Mouse (Mus musculus) erythroblast, adult 5-6 weeks (primary cell): ENCODE data around the gene Rhox4a2. TPM values are rescaled to one million over a fixed set of nuclear protein-coding genes. Genes with fewer than 3 reads are reported as not detected.
"Not testable (repeated sequence)": the region's sequence is repeated elsewhere in the genome, so short reads cannot be mapped to it uniquely, and the experiment has no call there.

Experiments used
- ATAC-seq: replicated peaks from 2 replicates; pipeline ENCODE4 v1.8.0; 2016; ENCODE audit warnings: moderate number of reproducible peaks, mild to moderate bottlenecking, moderate TSS enrichment, inconsistent platforms; ENCODE audit not compliant: poor library complexity, low FRiP score, severe bottlenecking
- total RNA-seq, 2 experiments: library from RNA; stranded (forward) in 1 of 2; stranded (reverse) in 1 of 2; fragments of 150-400 nt in 1 of 2; fragments of 200-764, 138-1000 nt in 1 of 2; gene quantifications; 2 replicates each; pipeline versions ENCODE4 v1.2.3 to v1.2.4; 2015 to 2017; ENCODE audit warnings: low replicate concordance in 2 of 2

Gene Rhox4a2
- not detected in 2 replicates for total RNA-seq (2015; ENCODE audit: low replicate concordance)
- total RNA-seq (2017; ENCODE audit: low replicate concordance): not detected in 2 replicates

GRCm38 (mm10) chrX:37390548-37390947, at the start of gene Rhox4a2:
Rhox4a2 (plus strand) TSS chrX:37390848.
- ATAC-seq: not testable (repeated sequence)

- not testable (repeated sequence) for ATAC-seq
Observed at GRCm38 (mm10) chrX:37379728-37380127, 10.9 kb upstream of the Rhox4a2 start, which contains the start of gene Rhox3a2. Rhox3a2 (plus strand) TSS chrX:37380028.

GRCm38 (mm10) chrX:37411767-37412166, 21.1 kb downstream of the Rhox4a2 start, which contains the start of gene Rhox2b:
Rhox2b (plus strand) TSS chrX:37412067.
- not testable (repeated sequence) for ATAC-seq

GRCm38 (mm10) chrX:37432194-37432593, 41.5 kb downstream of the Rhox4a2 start, which contains the start of gene Rhox4b:
Rhox4b (plus strand) TSS chrX:37432494.
- not testable (repeated sequence) for ATAC-seq

Other genes with a start within 250 kb of the Rhox4a2 start
- gene Akap14, start 222.0 kb upstream of the Rhox4a2 start, total RNA-seq (2015; ENCODE audit: low replicate concordance): not detected in 2 replicates
- not detected in 2 replicates for gene Akap14, start 222.0 kb upstream of the Rhox4a2 start, total RNA-seq (2017; ENCODE audit: low replicate concordance)
- 46.7 and 47.0 TPM in 2 replicates for gene Ndufa1, start 199.7 kb upstream of the Rhox4a2 start, total RNA-seq (2015; ENCODE audit: low replicate concordance)
- 26.6 and 36.0 TPM in 2 replicates for gene Ndufa1, start 199.7 kb upstream of the Rhox4a2 start, total RNA-seq (2017; ENCODE audit: low replicate concordance)
- 1.3 TPM in 1 of 2 replicates, not detected in the other for gene Rnf113a1, start 199.6 kb upstream of the Rhox4a2 start, total RNA-seq (2015; ENCODE audit: low replicate concordance)
- gene Rnf113a1, start 199.6 kb upstream of the Rhox4a2 start, total RNA-seq (2017; ENCODE audit: low replicate concordance): 0.56 and 1.0 TPM in 2 replicates
- gene Gm9, start 179.8 kb upstream of the Rhox4a2 start, total RNA-seq (2015; ENCODE audit: low replicate concordance): not detected in 2 replicates
- 0.70 TPM in 1 of 2 replicates, not detected in the other for gene Gm9, start 179.8 kb upstream of the Rhox4a2 start, total RNA-seq (2017; ENCODE audit: low replicate concordance)
- gene Rhox1, start 168.6 kb upstream of the Rhox4a2 start, total RNA-seq (2015; ENCODE audit: low replicate concordance): not detected in 2 replicates
- not detected in 2 replicates for gene Rhox1, start 168.6 kb upstream of the Rhox4a2 start, total RNA-seq (2017; ENCODE audit: low replicate concordance)
- not detected in 2 replicates for gene Rhox2a, start 145.9 kb upstream of the Rhox4a2 start, total RNA-seq (2015; ENCODE audit: low replicate concordance)
- not detected in 2 replicates for gene Rhox2a, start 145.9 kb upstream of the Rhox4a2 start, total RNA-seq (2017; ENCODE audit: low replicate concordance)
- not detected in 2 replicates for gene Rhox3a, start 140.9 kb upstream of the Rhox4a2 start, total RNA-seq (2015; ENCODE audit: low replicate concordance)
- not detected in 2 replicates for gene Rhox3a, start 140.9 kb upstream of the Rhox4a2 start, total RNA-seq (2017; ENCODE audit: low replicate concordance)
- gene Rhox4a, start 125.5 kb upstream of the Rhox4a2 start, total RNA-seq (2015; ENCODE audit: low replicate concordance): not detected in 2 replicates
- gene Rhox4a, start 125.5 kb upstream of the Rhox4a2 start, total RNA-seq (2017; ENCODE audit: low replicate concordance): not detected in 2 replicates
- gene Rhox3a2, start 10.8 kb upstream of the Rhox4a2 start, total RNA-seq (2015; ENCODE audit: low replicate concordance): not detected in 2 replicates
- not detected in 2 replicates for gene Rhox3a2, start 10.8 kb upstream of the Rhox4a2 start, total RNA-seq (2017; ENCODE audit: low replicate concordance)
- gene Rhox2b, start 21.2 kb downstream of the Rhox4a2 start, total RNA-seq (2015; ENCODE audit: low replicate concordance): not detected in 2 replicates
- gene Rhox2b, start 21.2 kb downstream of the Rhox4a2 start, total RNA-seq (2017; ENCODE audit: low replicate concordance): not detected in 2 replicates
- not detected in 2 replicates for gene Rhox4b, start 41.6 kb downstream of the Rhox4a2 start, total RNA-seq (2015; ENCODE audit: low replicate concordance)
- gene Rhox4b, start 41.6 kb downstream of the Rhox4a2 start, total RNA-seq (2017; ENCODE audit: low replicate concordance): not detected in 2 replicates
- not detected in 2 replicates for gene Rhox2c, start 62.8 kb downstream of the Rhox4a2 start, total RNA-seq (2015; ENCODE audit: low replicate concordance)
- not detected in 2 replicates for gene Rhox2c, start 62.8 kb downstream of the Rhox4a2 start, total RNA-seq (2017; ENCODE audit: low replicate concordance)
- not detected in 2 replicates for gene Rhox3c, start 67.7 kb downstream of the Rhox4a2 start, total RNA-seq (2015; ENCODE audit: low replicate concordance)
- gene Rhox3c, start 67.7 kb downstream of the Rhox4a2 start, total RNA-seq (2017; ENCODE audit: low replicate concordance): not detected in 2 replicates
- gene Rhox4c, start 89.5 kb downstream of the Rhox4a2 start, total RNA-seq (2015; ENCODE audit: low replicate concordance): not detected in 2 replicates
- not detected in 2 replicates for gene Rhox4c, start 89.5 kb downstream of the Rhox4a2 start, total RNA-seq (2017; ENCODE audit: low replicate concordance)
- not detected in 2 replicates for gene Rhox2d, start 102.6 kb downstream of the Rhox4a2 start, total RNA-seq (2015; ENCODE audit: low replicate concordance)
- gene Rhox2d, start 102.6 kb downstream of the Rhox4a2 start, total RNA-seq (2017; ENCODE audit: low replicate concordance): not detected in 2 replicates
- gene Rhox4d, start 123.5 kb downstream of the Rhox4a2 start, total RNA-seq (2015; ENCODE audit: low replicate concordance): not detected in 2 replicates
- not detected in 2 replicates for gene Rhox4d, start 123.5 kb downstream of the Rhox4a2 start, total RNA-seq (2017; ENCODE audit: low replicate concordance)
- not detected in 2 replicates for gene Rhox2e, start 139.6 kb downstream of the Rhox4a2 start, total RNA-seq (2015; ENCODE audit: low replicate concordance)
- not detected in 2 replicates for gene Rhox2e, start 139.6 kb downstream of the Rhox4a2 start, total RNA-seq (2017; ENCODE audit: low replicate concordance)
- not detected in 2 replicates for gene Rhox3e, start 151.2 kb downstream of the Rhox4a2 start, total RNA-seq (2015; ENCODE audit: low replicate concordance)
- gene Rhox3e, start 151.2 kb downstream of the Rhox4a2 start, total RNA-seq (2017; ENCODE audit: low replicate concordance): not detected in 2 replicates
- not detected in 2 replicates for gene Rhox4e, start 166.6 kb downstream of the Rhox4a2 start, total RNA-seq (2015; ENCODE audit: low replicate concordance)
- not detected in 2 replicates for gene Rhox4e, start 166.6 kb downstream of the Rhox4a2 start, total RNA-seq (2017; ENCODE audit: low replicate concordance)
- gene Rhox2f, start 180.6 kb downstream of the Rhox4a2 start, total RNA-seq (2015; ENCODE audit: low replicate concordance): not detected in 2 replicates
- not detected in 2 replicates for gene Rhox2f, start 180.6 kb downstream of the Rhox4a2 start, total RNA-seq (2017; ENCODE audit: low replicate concordance)
- gene Rhox3f, start 190.1 kb downstream of the Rhox4a2 start, total RNA-seq (2015; ENCODE audit: low replicate concordance): not detected in 2 replicates
- gene Rhox3f, start 190.1 kb downstream of the Rhox4a2 start, total RNA-seq (2017; ENCODE audit: low replicate concordance): not detected in 2 replicates
- gene Rhox4f, start 216.9 kb downstream of the Rhox4a2 start, total RNA-seq (2015; ENCODE audit: low replicate concordance): not detected in 2 replicates
- gene Rhox4f, start 216.9 kb downstream of the Rhox4a2 start, total RNA-seq (2017; ENCODE audit: low replicate concordance): not detected in 2 replicates
- not detected in 2 replicates for gene Rhox3g, start 237.8 kb downstream of the Rhox4a2 start, total RNA-seq (2015; ENCODE audit: low replicate concordance)
- gene Rhox3g, start 237.8 kb downstream of the Rhox4a2 start, total RNA-seq (2017; ENCODE audit: low replicate concordance): not detected in 2 replicates